Mouse (Mus musculus) small intestine, adult 2 months (tissue): Measurements from ENCODE around the gene Pcgf6. TPM values are rescaled to one million over a fixed set of nuclear protein-coding genes. Genes with fewer than 3 reads are reported as not detected.
A peak's percentile ranks its signal among the peaks of the same experiment; 100 is the strongest.

ENCODE experiments used
- H3K27ac ChIP-seq: fragments of 200-500 bp; 2 replicates; pipeline ENCODE4 v1.5.1; 2012; ENCODE audit warnings: low read depth, low read length, control low read depth, inconsistent platforms; ENCODE audit not compliant: insufficient read depth
- H3K27me3 ChIP-seq: fragments of 200-500 bp; 2 replicates; pipeline ENCODE4 v1.6.1; 2012; ENCODE audit warnings: mild to moderate bottlenecking, moderate library complexity, low read length, inconsistent platforms; ENCODE audit not compliant: control insufficient read depth, insufficient read depth
- H3K36me3 ChIP-seq: fragments of 200-500 bp; 2 replicates; pipeline ENCODE4 v1.6.1; 2012; ENCODE audit warnings: mild to moderate bottlenecking, low read length, control low read depth, inconsistent platforms; ENCODE audit not compliant: control insufficient read depth, insufficient read depth
- H3K4me1 ChIP-seq: fragments of 200-500 bp; 2 replicates; pipeline ENCODE4 v1.6.1; 2012; ENCODE audit warnings: low read length, inconsistent platforms, mixed read lengths; ENCODE audit not compliant: control insufficient read depth, insufficient read depth, insufficient read length
- H3K4me3 ChIP-seq: fragments of 200-500 bp; 2 replicates; pipeline ENCODE4 v1.5.1; 2012; ENCODE audit warnings: low read depth, mild to moderate bottlenecking, control low read depth, inconsistent platforms, low read length, moderate library complexity
- CTCF ChIP-seq: fragments of 200-500 bp; IDR thresholded peaks from 2 replicates; pipeline ENCODE4 v1.5.1; 2012; ENCODE audit warnings: low read depth, mild to moderate bottlenecking, control low read depth, inconsistent platforms, low read length, moderate library complexity, mixed read lengths; ENCODE audit not compliant: insufficient replicate concordance, insufficient read length; ENCODE audit errors: extremely low read depth
- POLR2A ChIP-seq: fragments of 200-500 bp; IDR thresholded peaks from 2 replicates; pipeline ENCODE4 v1.6.1; 2012; ENCODE audit warnings: low read depth, mild to moderate bottlenecking, control low read depth, inconsistent platforms, low read length, moderate library complexity
- WGBS: fragments of 180-500 bp; shearing (Covaris S2); methylation state at CpG from one replicate; pipeline ENCODE4 v1.1.7; 2018; 5-methylcytosine and 5-hydroxymethylcytosine counted together
- polyA plus RNA-seq: library from polyadenylated mRNA; depleted of rRNA; stranded (reverse); fragments of >200 nt; gene quantifications from 2 replicates; pipeline ENCODE4 v1.2.3, GENCODE M21; 2012; rRNA removed

Pcgf6 gene
- polyA plus RNA-seq = 4.1 and 4.4 TPM in 2 replicates

DNA sequence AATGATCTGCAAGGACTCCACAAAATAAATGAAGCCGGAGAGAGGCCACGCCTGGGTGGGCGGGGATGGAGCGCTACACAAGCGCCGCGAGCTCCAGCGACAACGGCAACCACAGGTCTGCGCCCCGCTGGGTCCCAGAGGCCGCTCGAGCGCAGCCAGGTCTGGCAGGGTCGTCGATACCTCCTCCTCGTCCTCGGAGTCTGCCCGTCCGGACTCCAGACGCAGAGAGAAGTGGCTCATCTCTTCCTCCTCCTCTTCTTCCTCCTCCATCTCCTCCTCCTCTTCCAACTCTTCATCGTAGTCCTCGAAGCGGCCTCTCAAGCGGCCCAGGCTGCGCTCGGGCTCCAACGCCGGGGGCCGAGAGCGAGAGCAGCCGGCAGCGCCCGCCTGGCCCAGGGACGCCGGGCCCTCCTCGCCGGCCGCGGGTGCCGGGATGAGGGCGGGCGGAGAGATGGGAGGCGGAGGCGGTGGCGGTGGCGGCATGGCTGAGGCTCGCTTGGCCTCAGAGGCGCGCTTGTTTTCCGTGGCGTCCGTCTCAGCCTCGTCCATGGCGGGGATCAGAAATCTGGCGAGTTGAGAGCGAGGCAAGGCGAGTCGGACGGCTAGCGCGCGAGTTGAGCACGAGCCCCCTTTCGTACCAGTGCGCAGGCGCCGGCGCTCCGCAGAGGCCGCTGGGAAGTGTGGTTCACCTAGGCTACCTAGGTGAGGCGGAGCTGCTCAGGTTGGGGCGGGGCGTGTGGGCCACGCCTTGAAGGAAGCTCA, at the start of gene Pcgf6:
Pcgf6 (minus strand) TSS at position 636 of the 762 bp plus-strand sequence.
- TF ChIP-seq POLR2A (peak; percentile 24; the same call in 1 of the 2 replicates), CTCF (no peak)
- peaks cover 7% of the 10 kb centered on the region for H3K36me3 ChIP-seq
- WGBS = 1% methylated on average over 75 of the region's 75 CpGs
- H3K27ac ChIP-seq = peak within 1 kb of the TSS; percentile 44
- H3K4me1 ChIP-seq = peaks cover 10% of the 10 kb centered on the region; the same call in 1 of the 2 replicates
- peak within 1 kb of the TSS; percentile 84 for H3K4me3 ChIP-seq
- H3K27me3 ChIP-seq = no peaks in the 10 kb centered on the region

DNA sequence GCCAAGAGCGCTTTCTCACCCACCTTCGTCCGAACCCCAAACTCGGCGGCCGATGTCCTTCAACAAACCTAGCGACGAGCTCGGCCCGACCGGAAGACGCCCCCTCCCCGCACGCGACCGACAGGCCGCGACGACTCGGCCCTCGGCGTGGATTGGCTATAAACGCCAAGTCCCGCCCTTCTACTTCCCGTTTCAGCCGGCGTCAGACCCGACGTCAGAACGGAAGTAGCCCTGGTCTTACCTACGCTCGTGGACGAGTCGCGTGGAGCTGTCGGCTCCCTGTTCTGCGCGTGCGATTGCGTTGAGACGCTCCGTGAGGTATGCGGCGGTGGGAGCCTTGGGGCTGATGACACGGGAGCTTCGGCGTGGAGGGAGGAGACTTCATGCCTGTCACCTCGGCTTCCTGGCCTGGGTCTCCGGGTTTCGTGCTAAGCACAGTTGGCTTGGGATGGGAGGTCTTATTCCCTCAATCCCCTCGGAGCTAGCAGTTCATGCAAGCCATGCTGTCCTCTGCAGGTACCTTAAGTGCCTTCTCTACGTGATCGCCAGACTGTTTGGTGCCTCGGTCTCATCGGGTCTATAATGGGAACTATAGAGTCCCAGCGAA, 39.9 kb upstream of the Pcgf6 start, which contains the start of the genes Usmg5 and Pdcd11:
Usmg5 (minus strand) TSS at position 98 of the 607 bp plus-strand sequence.
Pdcd11 (plus strand) TSS at position 219 of the 607 bp plus-strand sequence.
- Histone ChIP-seq H3K4me3 (peak within 1 kb of the TSS; percentile 83), H3K27me3 (no peaks in the 10 kb centered on the region), H3K4me1 (peaks cover 2% of the 10 kb centered on the region; the same call in 1 of the 2 replicates), H3K36me3 (peaks cover 19% of the 10 kb centered on the region), H3K27ac (peak within 1 kb of the TSS; percentile 73)
- TF ChIP-seq POLR2A (peak; percentile 71), CTCF (no peak)
- under 1% methylated on average over 56 of the region's 56 CpGs for WGBS

DNA sequence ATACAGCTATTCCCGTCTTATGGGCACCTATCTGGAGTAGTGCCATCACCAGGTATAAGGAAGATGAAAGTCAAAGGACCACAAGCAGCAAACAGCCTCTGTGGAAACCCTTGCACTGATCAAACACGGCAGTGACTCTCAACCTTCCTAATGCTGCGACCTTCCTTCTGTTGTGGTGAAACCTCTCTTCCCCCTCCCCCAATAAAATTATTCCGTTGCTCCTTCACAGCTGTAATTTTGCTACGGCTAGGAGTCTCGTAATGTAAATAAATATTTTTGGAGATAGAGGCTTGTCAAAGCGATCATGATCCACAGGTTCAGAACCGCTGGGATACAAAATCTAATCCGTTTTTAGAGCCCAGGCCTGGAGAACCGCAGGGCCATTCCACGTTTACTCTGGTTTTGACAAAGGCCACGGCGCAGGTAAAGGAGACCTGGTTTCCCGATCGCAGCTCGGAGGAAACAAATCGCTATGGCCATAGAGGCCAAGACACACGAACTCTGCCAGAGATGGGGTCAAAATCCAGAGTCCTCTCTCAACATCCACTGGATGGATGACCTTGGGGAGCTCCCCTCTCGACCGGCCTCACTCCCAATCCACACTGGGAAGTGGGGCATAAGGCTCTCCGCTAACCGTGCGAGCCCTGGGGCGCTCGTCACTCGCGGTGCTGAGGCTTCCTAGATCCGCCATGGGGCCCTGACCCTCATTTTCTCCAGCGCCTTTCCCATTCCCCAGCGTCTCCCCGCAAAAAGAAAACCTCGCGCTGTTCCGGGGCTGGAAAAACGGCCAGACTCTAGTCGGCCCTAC, 39.2 kb upstream of the Pcgf6 start:
- peak overlapping the region; percentile 83 for H3K4me3 ChIP-seq
- no peaks in the 10 kb centered on the region for H3K27me3 ChIP-seq
- TF ChIP-seq POLR2A (no peak), CTCF (no peak)
- peak overlapping the region; percentile 73 for H3K27ac ChIP-seq
- peaks cover 17% of the 10 kb centered on the region for H3K36me3 ChIP-seq
- under 1% methylated on average over 36 of the region's 36 CpGs for WGBS
- peaks cover 2% of the 10 kb centered on the region; the same call in 1 of the 2 replicates for H3K4me1 ChIP-seq

DNA sequence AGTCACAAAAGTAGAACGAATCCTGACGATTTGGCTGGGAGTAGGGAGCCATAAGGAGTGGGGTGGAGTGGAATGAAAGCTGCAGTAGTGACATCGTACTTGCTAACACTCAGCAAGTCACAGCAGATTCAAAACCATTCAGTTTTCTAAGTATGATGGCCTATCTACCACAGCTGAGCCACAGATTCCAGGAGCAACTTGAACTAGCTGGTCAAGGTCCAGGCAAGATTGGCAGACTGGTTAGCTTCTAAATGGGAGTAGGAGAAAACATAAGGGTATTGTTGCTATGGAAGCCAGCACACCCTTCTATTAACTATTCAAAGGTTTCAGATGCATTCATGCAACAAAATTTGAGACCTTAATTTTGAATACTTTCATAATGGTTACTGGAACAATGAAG, 37.5 kb upstream of the Pcgf6 start:
- Histone ChIP-seq H3K27ac (peak overlapping the region; percentile 56; the same call in 1 of the 2 replicates), H3K36me3 (peaks cover 28% of the 10 kb centered on the region), H3K4me3 (no peak overlapping the region), H3K4me1 (peaks cover 2% of the 10 kb centered on the region; the same call in 1 of the 2 replicates), H3K27me3 (no peaks in the 10 kb centered on the region)
- TF ChIP-seq CTCF = no peak
- TF ChIP-seq POLR2A = no peak
- WGBS = 30% methylated on average over 3 of the region's 3 CpGs

DNA sequence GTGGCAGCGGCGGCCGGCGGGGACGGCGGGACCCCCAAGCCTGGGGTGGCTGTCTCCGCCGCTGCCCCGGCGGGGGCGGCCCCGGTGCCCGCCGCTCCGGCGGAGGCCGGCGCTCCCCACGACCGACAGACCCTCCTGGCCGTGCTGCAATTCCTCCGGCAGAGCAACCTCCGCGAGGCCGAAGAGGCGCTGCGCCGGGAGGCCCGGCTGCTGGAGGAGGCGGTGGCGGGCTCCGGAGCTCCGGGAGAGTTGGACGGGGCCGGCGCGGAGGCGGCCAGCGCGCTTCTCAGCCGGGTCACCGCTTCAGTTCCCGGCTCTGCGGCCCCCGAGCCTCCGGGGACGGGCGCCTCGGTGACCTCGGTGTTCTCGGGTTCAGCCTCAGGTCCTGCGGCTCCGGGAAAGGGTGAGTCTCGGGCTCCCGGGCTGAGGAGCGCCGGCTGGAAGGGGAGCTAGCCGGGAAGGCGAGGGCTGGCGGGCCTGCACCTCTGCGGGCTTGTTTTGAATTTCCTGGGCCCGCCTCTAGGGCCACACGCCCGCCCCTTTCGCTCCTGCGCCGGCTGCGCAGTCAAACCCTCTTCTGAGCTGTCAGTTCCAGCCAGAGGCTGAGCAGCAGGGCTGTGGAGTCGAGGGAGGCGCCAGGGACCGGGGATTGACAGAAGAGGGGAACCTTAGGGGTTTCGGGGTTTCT, 17.4 kb upstream of the Pcgf6 start:
- peak overlapping the region; percentile 55 for H3K27ac ChIP-seq
- peak overlapping the region; percentile 93 for H3K4me3 ChIP-seq
- peaks cover 13% of the 10 kb centered on the region for H3K36me3 ChIP-seq
- 0 out of 2 replicates have a peak, but pooled peaks have one; percentile 16 for TF ChIP-seq CTCF
- peak; percentile 72 for TF ChIP-seq POLR2A
- no peaks in the 10 kb centered on the region for H3K27me3 ChIP-seq
- under 1% methylated on average over 71 of the region's 72 CpGs for WGBS
- H3K4me1 ChIP-seq = no peaks in the 10 kb centered on the region
